Mouse (Mus musculus) spleen, embryonic (tissue): ENCODE results near the gene Map3k5.

Experiments used
- CTCF ChIA-PET: fragments of 350-600 bp; sonication (Branson Sonifier 250); formaldehyde crosslinking; loops from one replicate; lab custom pipeline; 2022; lab: Charles Lee

Map3k5 gene

GRCm38 (mm10) chr10:19933511-19934383 is 525 bp upstream of the Map3k5 start:
- CTCF ChIA-PET = interaction anchor here (0.6 to 1.3 kb wide), 5 partner anchors 30 to 215 kb away, joined by 3 to 6 read pairs (median 4); partner anchors contain the start of gene Map7

- CTCF ChIA-PET = interaction anchor here (0.5 to 1.7 kb wide), 5 partner anchors 23 to 138 kb away, joined by 3 to 6 read pairs (median 3); no protein-coding TSS in a partner anchor
These were observed 987 bp downstream of the Map3k5 start for GRCm38 (mm10) chr10:19935295-19935623.

DNA sequence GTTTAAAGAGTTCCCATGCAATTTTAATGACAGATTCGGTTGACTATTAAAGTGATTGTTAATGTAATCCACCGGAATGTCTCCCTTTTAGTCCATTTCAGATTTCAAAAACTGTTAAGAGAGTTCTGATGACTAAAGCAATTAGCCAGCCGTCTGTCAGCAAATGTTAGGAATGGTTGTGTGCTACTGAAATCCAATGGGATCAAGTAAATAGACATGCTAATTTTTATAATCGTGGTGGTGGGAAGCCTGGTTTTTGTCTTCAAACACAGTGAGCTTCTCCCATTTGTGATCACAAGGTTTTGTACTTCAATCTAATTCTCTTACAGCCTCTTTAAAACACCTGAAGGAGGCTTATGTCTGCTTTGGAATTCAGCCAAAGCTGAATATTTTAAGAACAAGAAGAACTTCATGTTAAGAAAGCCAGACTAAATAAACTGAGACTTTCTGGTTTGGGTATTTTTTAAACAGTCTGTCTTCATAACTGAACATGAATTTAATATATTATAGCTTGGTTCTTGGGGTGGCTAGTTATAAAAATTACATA is 1.6 kb downstream of the Map3k5 start:
- CTCF ChIA-PET = interaction anchor here (1.7 kb wide), 1 partner anchor 125 kb away, joined by 6 read pairs; no protein-coding TSS in a partner anchor

DNA sequence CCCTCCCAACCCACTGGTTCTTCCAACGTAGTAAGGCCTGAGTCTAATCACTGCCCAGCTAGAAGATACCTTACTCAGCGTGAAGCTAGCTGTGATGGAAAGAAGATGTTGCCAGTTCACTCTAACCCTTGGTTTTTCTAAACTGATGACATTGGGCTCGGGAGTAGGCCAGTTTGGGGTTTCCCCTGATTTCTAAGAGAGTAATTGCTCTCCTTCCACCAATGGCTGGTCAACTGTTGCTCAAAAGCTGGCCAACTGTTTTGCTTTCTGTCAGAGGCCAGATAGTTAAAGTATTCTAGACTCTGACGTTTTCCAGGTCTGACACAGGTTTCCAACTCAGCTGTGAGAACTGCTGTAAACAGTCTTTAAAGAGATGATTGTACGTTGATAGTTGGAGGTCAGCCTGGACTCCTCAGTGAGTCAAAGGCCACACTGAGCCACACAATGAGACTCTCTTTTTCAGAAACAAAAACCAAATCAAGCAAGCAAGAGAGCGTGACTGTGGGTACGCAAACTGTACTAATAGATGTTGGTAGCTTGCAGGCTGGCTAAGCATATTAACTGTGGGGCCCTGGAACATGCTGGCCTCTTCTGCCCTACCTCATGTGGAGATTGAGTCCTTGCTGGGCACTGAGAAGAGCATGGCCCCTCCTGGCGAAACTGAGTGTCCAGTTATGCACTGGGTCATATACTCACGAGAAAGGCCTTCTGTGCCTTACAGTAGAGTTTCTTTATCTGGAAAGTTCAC is 2.9 kb downstream of the Map3k5 start:
- CTCF ChIA-PET = no interaction called here

GRCm38 (mm10) chr10:19938738-19939137 is 4.5 kb downstream of the Map3k5 start:
- CTCF ChIA-PET = interaction anchor here (1.1 kb wide), 1 partner anchor 134 kb away, joined by 3 read pairs; no protein-coding TSS in a partner anchor

- CTCF ChIA-PET = interaction anchor here (1.1 kb wide), 1 partner anchor 134 kb away, joined by 3 read pairs; no protein-coding TSS in a partner anchor
These were observed 5.0 kb downstream of the Map3k5 start for GRCm38 (mm10) chr10:19939282-19939705.

DNA sequence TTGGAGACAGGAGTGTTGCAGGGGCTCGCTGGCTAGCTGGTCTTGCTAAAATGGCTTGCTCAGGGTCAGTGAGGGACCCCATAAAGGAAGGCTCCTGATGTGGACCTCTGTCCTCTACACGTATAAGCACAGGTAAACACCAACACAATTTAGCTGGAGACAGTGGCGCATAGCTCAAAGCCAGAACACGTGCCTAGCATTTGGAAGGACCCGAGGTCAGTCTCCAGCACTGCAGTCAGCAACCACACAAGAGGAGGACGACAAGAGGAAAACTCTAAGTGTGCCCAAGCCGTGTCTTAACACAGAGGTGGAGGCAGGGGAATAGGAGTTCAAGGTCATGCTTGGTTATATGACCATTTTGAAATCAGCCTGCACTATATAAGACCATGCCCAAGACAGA is 5.9 kb downstream of the Map3k5 start:
- CTCF ChIA-PET = no interaction called here

DNA sequence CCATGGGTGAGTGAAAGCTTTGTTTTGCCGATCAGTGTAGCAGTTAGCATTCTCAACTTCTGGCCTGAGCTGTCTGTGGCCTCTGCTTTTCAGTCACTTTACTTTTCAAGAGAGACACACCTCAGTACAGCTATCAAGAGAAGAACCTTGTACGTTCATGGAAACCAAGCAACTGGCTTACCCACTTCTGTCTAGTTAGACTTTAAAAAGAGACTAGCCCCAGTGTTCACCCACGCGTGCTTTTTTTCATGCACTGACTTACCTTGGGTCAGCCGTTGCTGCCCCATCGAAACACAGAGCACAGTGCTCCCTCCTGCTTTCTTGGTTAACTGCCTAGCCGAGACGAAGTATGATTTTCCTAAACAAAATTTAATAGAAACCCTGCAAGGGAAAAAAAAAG is 6.4 kb downstream of the Map3k5 start:
- CTCF ChIA-PET = interaction anchor here (0.7 kb wide), 1 partner anchor 1174 kb away, joined by 5 read pairs; no protein-coding TSS in a partner anchor

GRCm38 (mm10) chr10:19941063-19941462 is 6.8 kb downstream of the Map3k5 start:
- CTCF ChIA-PET = interaction anchor here (0.7 kb wide), 1 partner anchor 1173 kb away, joined by 5 read pairs; no protein-coding TSS in a partner anchor

DNA sequence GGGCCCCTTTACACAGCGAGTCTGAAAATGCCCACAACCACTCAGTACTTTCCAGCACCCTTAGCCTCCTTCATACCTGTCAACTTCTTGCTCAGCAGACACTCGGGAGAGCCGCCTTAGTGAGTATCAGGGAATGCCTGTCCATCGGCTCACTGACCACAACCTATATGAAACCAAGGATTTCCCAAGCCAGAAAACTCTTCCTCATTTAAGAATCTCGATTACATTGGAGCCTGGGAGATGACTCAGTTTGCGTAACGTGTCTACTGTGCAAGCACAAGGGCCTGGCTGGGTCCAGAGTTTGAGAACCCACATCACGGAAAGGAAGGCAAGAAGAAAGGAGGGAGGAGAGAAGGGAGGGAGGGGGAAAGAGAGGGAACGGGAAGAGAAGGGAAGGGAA is 7.6 kb downstream of the Map3k5 start:
- CTCF ChIA-PET = no interaction called here

DNA sequence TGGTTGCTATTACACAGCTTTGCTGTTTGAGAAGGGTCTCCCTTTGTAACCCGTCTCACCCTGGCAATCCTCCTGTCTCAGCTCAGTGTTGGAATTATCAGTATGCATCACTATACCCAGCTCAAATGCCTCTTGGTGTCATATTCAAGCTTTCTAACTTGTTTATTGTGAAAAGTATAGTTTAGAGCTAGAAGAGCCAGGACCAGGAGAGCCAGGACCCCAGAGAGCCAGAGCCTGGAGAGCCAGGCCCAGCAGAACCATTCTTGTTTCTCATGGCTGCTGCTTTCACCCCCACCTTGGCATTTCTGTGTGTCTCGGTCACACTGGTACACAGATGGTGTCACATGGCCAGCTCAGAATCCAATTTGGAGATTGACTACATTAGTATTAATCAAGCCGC is 8.3 kb downstream of the Map3k5 start:
- CTCF ChIA-PET = no interaction called here

DNA sequence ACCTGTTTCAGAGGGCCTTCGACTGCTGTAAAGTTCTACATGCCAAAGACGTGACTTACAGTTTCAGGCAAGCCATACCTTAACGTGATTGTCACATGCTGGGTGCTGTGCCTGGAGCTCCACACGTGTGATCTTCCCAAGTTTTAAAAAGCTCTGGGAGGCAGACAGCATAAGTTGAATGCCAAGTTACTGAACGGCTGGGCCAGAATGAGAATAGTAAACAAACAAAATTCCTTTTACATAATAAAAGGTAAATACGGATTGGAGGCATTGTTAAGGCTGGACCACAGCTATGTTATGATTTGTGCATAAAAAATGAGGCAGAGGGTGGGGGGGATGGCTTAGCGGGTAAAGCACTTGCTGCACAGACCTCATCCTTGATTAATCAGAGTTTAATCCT is 11.4 kb downstream of the Map3k5 start:
- CTCF ChIA-PET = no interaction called here

GRCm38 (mm10) chr10:19946644-19947043 is 12.4 kb downstream of the Map3k5 start:
- CTCF ChIA-PET = no interaction called here

DNA sequence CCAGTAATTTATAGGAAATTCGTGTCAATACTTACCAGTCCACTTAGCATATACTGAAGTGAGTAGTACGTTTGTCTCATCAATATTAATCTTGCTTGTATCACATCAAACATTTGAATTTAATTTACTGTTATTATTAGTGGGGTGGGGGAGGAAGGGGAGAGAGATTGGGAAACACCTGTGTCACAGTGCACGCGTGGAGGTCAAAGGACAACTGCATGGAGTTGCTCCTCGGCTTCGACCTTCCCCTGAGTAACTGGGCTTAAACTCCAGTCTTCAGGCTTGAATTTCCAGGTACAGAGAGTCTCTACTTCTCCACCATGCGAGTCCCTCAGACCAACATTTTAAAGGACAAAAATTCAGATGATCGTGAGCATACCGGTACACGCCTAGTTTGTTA is 13.2 kb downstream of the Map3k5 start:
- CTCF ChIA-PET = no interaction called here

GRCm38 (mm10) chr10:19947901-19948300 is 13.6 kb downstream of the Map3k5 start:
- CTCF ChIA-PET = no interaction called here

DNA sequence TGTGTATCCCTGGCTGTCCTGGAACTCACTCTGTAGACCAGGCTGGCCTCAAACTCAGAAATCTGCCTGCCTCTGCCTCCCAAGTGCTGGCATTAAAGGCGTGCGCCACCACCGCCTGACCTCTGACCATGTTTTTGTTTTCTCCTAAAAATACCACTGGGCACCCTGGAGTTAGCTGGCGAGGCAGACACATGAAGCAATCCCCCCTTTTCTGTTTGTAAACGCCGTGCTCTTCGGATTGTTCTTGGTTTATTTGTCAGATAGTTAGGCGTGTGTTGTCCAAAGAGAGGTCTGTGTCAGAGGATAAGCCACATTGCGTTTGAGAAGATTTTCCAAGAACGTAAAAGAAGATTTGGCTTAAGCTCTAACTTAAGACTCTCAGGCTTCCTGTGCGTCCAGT is 14.1 kb downstream of the Map3k5 start:
- CTCF ChIA-PET = no interaction called here

GRCm38 (mm10) chr10:19949106-19949505 is 14.8 kb downstream of the Map3k5 start:
- CTCF ChIA-PET = no interaction called here

- CTCF ChIA-PET = no interaction called here
These were observed 18.9 kb downstream of the Map3k5 start for GRCm38 (mm10) chr10:19953032-19953761.

GRCm38 (mm10) chr10:19954572-19954971 is 20.3 kb downstream of the Map3k5 start:
- CTCF ChIA-PET = no interaction called here

GRCm38 (mm10) chr10:19955817-19956216 is 21.5 kb downstream of the Map3k5 start:
- CTCF ChIA-PET = no interaction called here

DNA sequence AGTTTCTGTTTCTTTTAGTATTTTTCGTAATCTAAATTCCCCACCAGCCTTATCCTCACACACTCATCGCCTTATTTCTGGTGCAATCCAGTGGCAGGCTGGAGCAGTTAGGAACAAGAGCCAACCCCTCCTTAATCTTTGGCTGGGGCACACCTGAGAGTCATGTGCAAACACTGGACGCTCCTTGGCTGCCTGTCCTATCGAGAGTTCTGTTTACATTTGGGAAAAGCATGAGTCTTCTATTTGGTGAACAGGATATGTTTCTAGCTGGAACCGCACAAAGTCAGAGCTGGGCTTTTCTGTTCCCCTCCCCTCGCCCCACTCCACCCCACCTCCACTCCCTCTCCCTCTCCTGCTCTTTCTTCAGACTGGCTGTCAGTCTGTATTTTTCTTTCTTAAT is 22.5 kb downstream of the Map3k5 start:
- CTCF ChIA-PET = no interaction called here
